Mouse (Mus musculus): Measurements from ENCODE around the gene Pkn3.

GRCm38 (mm10) chr2:30134378-30134711 is 56.9 kb downstream of the Pkn3 start:
- TF ChIP-seq CTCF (IDR thresholded peaks at IDR 0.05; ENCODE audit: low read depth, low read length) (no peak), EP300 (IDR thresholded peaks at IDR 0.05; ENCODE audit: insufficient read depth, low read depth, low read length) (no peak), POLR2A (IDR thresholded peaks at IDR 0.05; ENCODE audit: insufficient read depth, low read length) (no peak)
